Mouse (Mus musculus) olfactory bulb, adult 2 months (tissue): Measurements from ENCODE around the gene Morc3.

Experiments
- CTCF ChIP-seq: fragments of 200-500 bp; IDR thresholded peaks from 2 replicates; pipeline ENCODE4 v1.5.1; 2012; ENCODE audit warnings: low read depth, mild to moderate bottlenecking, low read length, moderate library complexity; ENCODE audit not compliant: insufficient read depth
- POLR2A ChIP-seq: fragments of 200-500 bp; IDR thresholded peaks from 2 replicates; pipeline ENCODE4 v1.6.1; 2012; ENCODE audit warnings: mild to moderate bottlenecking, low read depth, low read length, moderate library complexity; ENCODE audit not compliant: insufficient read depth

GRCm38 (mm10) chr16:93830916-93831315, 1.0 kb upstream of the Morc3 start:
- no peak for TF ChIP-seq CTCF
- no peak for TF ChIP-seq POLR2A
